Mouse (Mus musculus) liver, embryonic 11.5 days (tissue): Measurements from ENCODE around the gene Pemt. TPM values are rescaled to one million over a fixed set of nuclear protein-coding genes. Genes with fewer than 3 reads are reported as not detected.
A peak's percentile ranks its signal among the peaks of the same experiment; 100 is the strongest.

ENCODE experiments used
- ATAC-seq: fragments of 200-750 bp; cut with Nextera tagmentation; replicated peaks from 2 replicates; pipeline ENCODE4 v1.8.0; 2017; ENCODE audit warnings: moderate number of reproducible peaks, mild to moderate bottlenecking, moderate TSS enrichment, moderate library complexity; ENCODE audit not compliant: low FRiP score
- DNase-seq: peaks from one replicate; pipeline ENCODE4 v3.0.0-alpha.2; 2017; ENCODE audit warnings: low spot score
- H3K27ac ChIP-seq: fragments of 300-500 bp; sonication (generic); 2 replicates; pipeline ENCODE4 v1.5.1; 2014; ENCODE audit warnings: mild to moderate bottlenecking, low read depth, low read length, control low read depth
- H3K27me3 ChIP-seq: fragments of 300-500 bp; sonication (generic); replicated peaks from 2 replicates; pipeline ENCODE4 v1.6.1; 2014; ENCODE audit warnings: low read length, mixed read lengths; ENCODE audit not compliant: control insufficient read depth, insufficient read depth
- H3K36me3 ChIP-seq: fragments of 300-500 bp; sonication (generic); 2 replicates; pipeline ENCODE4 v1.6.1; 2014; ENCODE audit warnings: mild to moderate bottlenecking, low read length, moderate library complexity, mixed read lengths; ENCODE audit not compliant: control insufficient read depth, insufficient read depth
- H3K4me1 ChIP-seq: fragments of 300-500 bp; sonication (generic); replicated peaks from 2 replicates; pipeline ENCODE4 v1.6.1; 2014; ENCODE audit warnings: low read length, mixed read lengths; ENCODE audit not compliant: control insufficient read depth, insufficient read depth
- H3K4me2 ChIP-seq: fragments of 300-500 bp; sonication (generic); 2 replicates; pipeline ENCODE4 v1.6.1; 2014; ENCODE audit warnings: mild to moderate bottlenecking, control low read depth, moderate library complexity
- H3K4me3 ChIP-seq: fragments of 300-500 bp; sonication (generic); 2 replicates; pipeline ENCODE4 v1.5.1; 2014; ENCODE audit warnings: low read depth, low read length, control low read depth
- H3K9ac ChIP-seq: fragments of 300-500 bp; sonication (generic); 2 replicates; pipeline ENCODE4 v1.6.1; 2014; ENCODE audit warnings: low read depth, low read length, control low read depth
- H3K9me3 ChIP-seq: fragments of 300-500 bp; sonication (generic); 2 replicates; pipeline ENCODE4 v1.6.1; 2016; ENCODE audit warnings: low read length, inconsistent platforms, mixed read lengths; ENCODE audit not compliant: control insufficient read depth
- WGBS: fragments of 180-500 bp; shearing (Covaris S2); extraction: QIAGEN DNeasy Blood & Tissue Kit; methylation state at CpG from one replicate; pipeline ENCODE4 v1.1.7; 2014; 5-methylcytosine and 5-hydroxymethylcytosine counted together
- polyA plus RNA-seq: library from polyadenylated mRNA; unstranded; fragments of >200 nt; fragmentation: Nextera tagmentation; extraction: Ambion mirVana; gene quantifications from 2 replicates; pipeline ENCODE4 v1.2.1, GENCODE M21; 2014

The Pemt gene
- polyA plus RNA-seq, 1 experiment from 2014 or later: 9.4 TPM

- H3K4me2 ChIP-seq: no peak overlapping the region
- H3K9ac ChIP-seq: no peak overlapping the region
- no peaks in the 10 kb centered on the region for H3K4me1 ChIP-seq
- DNase-seq (peak; percentile 68), ATAC-seq (no peak)
- H3K4me3 ChIP-seq: no peak overlapping the region
- H3K36me3 ChIP-seq: no peaks in the 10 kb centered on the region
- H3K9me3 ChIP-seq: no peaks in the 10 kb centered on the region
- H3K27ac ChIP-seq: no peak overlapping the region
- 11% methylated on average over 2 of the region's 2 CpGs for WGBS
- H3K27me3 ChIP-seq: no peaks in the 10 kb centered on the region
These were observed 19.0 kb downstream of the Pemt start for GRCm38 (mm10) chr11:60027272-60027671.

- Histone ChIP-seq H3K27me3 (no peaks in the 10 kb centered on the region), H3K4me1 (no peaks in the 10 kb centered on the region), H3K27ac (no peak overlapping the region), H3K9me3 (no peaks in the 10 kb centered on the region), H3K4me2 (no peak overlapping the region), H3K9ac (no peak overlapping the region), H3K36me3 (no peaks in the 10 kb centered on the region), H3K4me3 (no peak overlapping the region)
- DNase-seq (no peak), ATAC-seq (no peak)
- 82% methylated on average over 5 of the region's 5 CpGs for WGBS
These were observed 20.1 kb downstream of the Pemt start for GRCm38 (mm10) chr11:60026166-60026565.

DNA sequence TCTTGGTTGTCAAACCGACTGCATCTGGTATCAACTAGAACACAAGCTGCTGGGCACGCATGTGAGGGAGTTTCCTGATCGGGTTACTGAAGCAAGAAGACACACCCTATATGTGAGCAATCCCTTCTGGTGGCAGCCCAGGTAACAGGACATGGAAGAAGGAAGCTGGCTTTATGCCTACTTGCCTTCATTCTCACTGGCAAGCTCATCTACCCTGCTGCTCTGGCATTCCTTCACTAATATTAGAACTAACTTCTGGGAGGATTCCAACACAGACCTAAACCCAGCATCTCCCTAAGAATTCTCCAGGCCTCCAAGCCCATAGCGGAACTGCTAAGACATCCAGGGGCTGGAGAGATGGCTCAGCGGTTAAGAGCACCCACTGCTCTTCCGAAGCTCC is 25.1 kb downstream of the Pemt start:
- Histone ChIP-seq H3K27me3 (no peaks in the 10 kb centered on the region), H3K9ac (no peak overlapping the region), H3K4me2 (no peak overlapping the region), H3K36me3 (no peaks in the 10 kb centered on the region), H3K9me3 (no peaks in the 10 kb centered on the region), H3K4me3 (no peak overlapping the region), H3K27ac (no peak overlapping the region), H3K4me1 (no peaks in the 10 kb centered on the region)
- no peak for DNase-seq
- ATAC-seq: no peak
- WGBS: 85% methylated on average over 6 of the region's 6 CpGs

GRCm38 (mm10) chr11:60016726-60017125 is 29.6 kb downstream of the Pemt start:
- ATAC-seq (no peak), DNase-seq (no peak)
- H3K4me3 ChIP-seq: no peak overlapping the region
- no peaks in the 10 kb centered on the region for H3K36me3 ChIP-seq
- no peak overlapping the region for H3K4me2 ChIP-seq
- no peaks in the 10 kb centered on the region for H3K4me1 ChIP-seq
- H3K9me3 ChIP-seq: no peaks in the 10 kb centered on the region
- whole genome bisulfite sequencing: 44% methylated on average over 4 of the region's 4 CpGs
- H3K27me3 ChIP-seq: no peaks in the 10 kb centered on the region
- H3K27ac ChIP-seq: no peak overlapping the region
- no peak overlapping the region for H3K9ac ChIP-seq

- no peak for ATAC-seq
- no peaks in the 10 kb centered on the region for H3K27me3 ChIP-seq
- no peaks in the 10 kb centered on the region for H3K9me3 ChIP-seq
- no peaks in the 10 kb centered on the region for H3K4me1 ChIP-seq
- no peak overlapping the region for H3K27ac ChIP-seq
- no peak overlapping the region for H3K9ac ChIP-seq
- no peak overlapping the region for H3K4me2 ChIP-seq
- H3K36me3 ChIP-seq: no peaks in the 10 kb centered on the region
- DNase-seq: no peak
- H3K4me3 ChIP-seq: no peak overlapping the region
- 80% methylated on average over 3 of the region's 3 CpGs for whole genome bisulfite sequencing
These were observed 34.8 kb downstream of the Pemt start for GRCm38 (mm10) chr11:60011516-60011915.

DNA sequence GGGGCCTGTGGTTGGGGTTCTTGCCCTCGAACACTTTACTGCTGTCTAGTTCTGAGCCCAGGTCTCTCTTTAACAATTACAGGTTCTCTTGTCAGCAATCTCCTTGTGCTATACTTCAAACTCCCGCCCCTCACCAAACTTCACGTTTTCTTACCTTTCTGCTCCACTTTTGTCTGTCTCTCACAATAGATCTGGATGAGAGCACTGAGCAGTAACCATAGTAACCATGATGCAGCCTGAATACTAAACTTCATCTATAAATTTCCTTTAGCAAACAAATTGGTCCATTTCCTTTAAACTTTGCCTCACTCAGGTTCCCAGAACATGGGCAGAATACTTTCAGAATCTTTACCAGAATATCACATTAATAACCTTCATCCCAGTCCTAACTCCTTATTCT is 36.8 kb downstream of the Pemt start:
- 72% methylated on average over 3 of the region's 3 CpGs for WGBS
- H3K4me3 ChIP-seq: no peak overlapping the region
- ATAC-seq (no peak), DNase-seq (no peak)
- H3K27ac ChIP-seq: no peak overlapping the region
- H3K36me3 ChIP-seq: no peaks in the 10 kb centered on the region
- H3K9me3 ChIP-seq: no peaks in the 10 kb centered on the region
- H3K4me2 ChIP-seq: no peak overlapping the region
- H3K27me3 ChIP-seq: no peaks in the 10 kb centered on the region
- H3K9ac ChIP-seq: no peak overlapping the region
- no peaks in the 10 kb centered on the region for H3K4me1 ChIP-seq

- Histone ChIP-seq H3K27me3 (no peaks in the 10 kb centered on the region), H3K27ac (no peak overlapping the region), H3K4me3 (no peak overlapping the region), H3K4me2 (no peak overlapping the region), H3K9me3 (no peaks in the 10 kb centered on the region), H3K4me1 (no peaks in the 10 kb centered on the region), H3K36me3 (no peaks in the 10 kb centered on the region), H3K9ac (no peak overlapping the region)
- ATAC-seq: no peak
- DNase-seq: no peak
- WGBS: 67% methylated on average over 3 of the region's 3 CpGs
These were observed 40.4 kb downstream of the Pemt start for GRCm38 (mm10) chr11:60005866-60006265.

DNA sequence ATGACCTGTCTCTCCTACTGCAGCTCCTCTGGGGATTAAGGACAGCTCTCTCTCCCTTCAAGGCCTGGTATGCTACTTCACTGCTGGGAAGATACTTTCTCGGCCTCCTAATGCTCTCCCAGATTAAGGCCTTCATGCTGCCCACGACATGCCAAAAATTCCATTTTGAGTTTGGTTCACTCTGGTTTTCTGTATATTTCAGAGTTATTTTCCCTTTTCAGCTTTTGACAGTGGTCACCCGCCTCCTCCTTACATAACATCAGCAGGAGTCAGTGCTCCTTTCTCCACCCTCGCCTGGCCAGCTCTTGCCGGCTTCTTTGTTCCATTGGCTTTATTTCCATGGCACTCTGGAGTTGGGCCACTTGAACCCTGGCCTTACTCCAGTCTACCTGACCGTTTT is 41.6 kb downstream of the Pemt start:
- WGBS: 77% methylated on average over 6 of the region's 6 CpGs

DNA sequence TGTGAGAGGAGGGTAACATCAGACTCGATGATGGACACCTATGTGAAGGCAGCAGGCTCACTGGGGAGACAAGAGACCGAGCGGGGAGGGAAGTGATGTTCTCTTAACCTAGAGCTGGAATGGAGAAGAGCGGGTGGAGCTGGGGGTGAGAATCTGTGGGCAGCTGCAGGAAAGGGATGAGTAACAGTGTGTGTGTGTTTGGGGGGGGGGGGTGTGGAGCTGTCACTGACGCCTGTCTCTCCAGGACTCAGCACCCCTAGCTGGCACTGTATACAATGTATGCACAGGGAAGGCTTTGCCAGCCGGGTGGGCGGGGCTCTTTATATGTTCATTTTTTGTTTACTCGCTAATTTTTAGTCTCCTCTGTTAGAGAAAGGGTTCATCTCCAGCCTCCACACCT is 42.5 kb downstream of the Pemt start:
- H3K4me1 ChIP-seq: no peaks in the 10 kb centered on the region
- H3K4me2 ChIP-seq: no peak overlapping the region
- no peak overlapping the region for H3K4me3 ChIP-seq
- 79% methylated on average over 8 of the region's 8 CpGs for WGBS
- no peaks in the 10 kb centered on the region for H3K9me3 ChIP-seq
- H3K36me3 ChIP-seq: no peaks in the 10 kb centered on the region
- DNase-seq (no peak), ATAC-seq (no peak)
- H3K27ac ChIP-seq: no peak overlapping the region
- no peaks in the 10 kb centered on the region for H3K27me3 ChIP-seq
- no peak overlapping the region for H3K9ac ChIP-seq

More for the DNA sequence above, 41.6 kb downstream of the Pemt start:
- Histone ChIP-seq H3K36me3 (no peaks in the 10 kb centered on the region), H3K4me1 (no peaks in the 10 kb centered on the region), H3K27me3 (no peaks in the 10 kb centered on the region), H3K9me3 (no peaks in the 10 kb centered on the region), H3K4me2 (no peak overlapping the region), H3K27ac (no peak overlapping the region), H3K9ac (no peak overlapping the region), H3K4me3 (no peak overlapping the region)
- DNase-seq (no peak), ATAC-seq (no peak)
